Mouse (Mus musculus) kidney, embryonic 16.5 days (tissue): ENCODE measurements around the gene Ambp. TPM values are rescaled to one million over a fixed set of nuclear protein-coding genes. Genes with fewer than 3 reads are reported as not detected.
A peak's percentile ranks its signal among the peaks of the same experiment; 100 is the strongest.

Experiments
- ATAC-seq: fragments of 200-750 bp; cut with Nextera tagmentation; 2 replicates; pipeline ENCODE4 v1.8.0; 2017; ENCODE audit warnings: moderate TSS enrichment; ENCODE audit not compliant: low FRiP score, low TSS enrichment
- H3K27ac ChIP-seq: fragments of 300-500 bp; sonication (generic); 2 replicates; pipeline ENCODE4 v1.5.1; 2014; ENCODE audit warnings: low read length
- H3K27me3 ChIP-seq: fragments of 300-500 bp; sonication (generic); 2 replicates; pipeline ENCODE4 v1.6.1; 2014; ENCODE audit warnings: low read length, control low read depth, mixed read lengths; ENCODE audit not compliant: insufficient read depth
- H3K36me3 ChIP-seq: fragments of 300-500 bp; sonication (generic); 2 replicates; pipeline ENCODE4 v1.6.1; 2014; ENCODE audit warnings: low read length, control low read depth, mixed read lengths; ENCODE audit not compliant: insufficient read depth
- H3K4me1 ChIP-seq: fragments of 300-500 bp; sonication (generic); 2 replicates; pipeline ENCODE4 v1.6.1; 2014; ENCODE audit warnings: low read length, control low read depth, mixed read lengths; ENCODE audit not compliant: insufficient read depth
- H3K4me2 ChIP-seq: fragments of 300-500 bp; sonication (generic); replicated peaks from 2 replicates; pipeline ENCODE4 v1.6.1; 2014; ENCODE audit warnings: low read depth, low read length
- H3K4me3 ChIP-seq: fragments of 300-500 bp; sonication (generic); 2 replicates; pipeline ENCODE4 v1.5.1; 2014; ENCODE audit warnings: mild to moderate bottlenecking, low read length
- H3K9ac ChIP-seq: fragments of 300-500 bp; sonication (generic); replicated peaks from 2 replicates; pipeline ENCODE4 v1.6.1; 2014; ENCODE audit warnings: low read length
- H3K9me3 ChIP-seq: fragments of 300-500 bp; sonication (generic); 2 replicates; pipeline ENCODE4 v1.6.1; 2016; ENCODE audit warnings: low read length, control low read depth
- WGBS: fragments of 180-500 bp; shearing (Covaris S2); extraction: QIAGEN DNeasy Blood & Tissue Kit; methylation state at CpG from one replicate; pipeline ENCODE4 v1.1.7; 2014; 5-methylcytosine and 5-hydroxymethylcytosine counted together
- polyA plus RNA-seq: library from polyadenylated mRNA; unstranded; fragments of >200 nt; fragmentation: Nextera tagmentation; extraction: Ambion mirVana; gene quantifications from 2 replicates; pipeline ENCODE4 v1.2.1, GENCODE M21; 2015

Gene Ambp
- polyA plus RNA-seq, result 5.9 and 8.3 TPM in 2 replicates

DNA sequence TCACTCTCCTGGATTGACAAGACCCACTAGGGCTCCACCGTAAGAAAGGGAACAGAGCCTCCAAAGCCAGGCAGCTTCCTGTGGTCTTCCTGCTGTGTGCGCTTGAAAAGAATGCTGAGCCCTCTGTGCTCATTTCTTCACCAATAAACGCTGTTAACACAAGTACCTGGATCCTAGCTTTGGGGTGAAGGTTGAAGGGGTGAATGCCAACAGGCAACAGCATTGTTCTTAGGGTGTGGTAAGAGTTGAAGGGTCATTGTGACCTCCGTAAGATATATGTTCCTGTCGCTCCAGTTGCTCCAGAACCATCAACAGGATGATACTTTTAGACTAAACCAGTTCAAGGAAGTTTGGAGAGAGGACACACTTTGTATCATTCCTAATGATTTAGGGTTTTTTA, at the start of gene Ambp:
Gene Ambp, minus strand, starts transcription at position 101 of the 400 bp plus-strand sequence.
- no peaks in the 10 kb centered on the region for H3K27me3 ChIP-seq
- no peak within 1 kb of the TSS for H3K4me3 ChIP-seq
- no peak for ATAC-seq
- 70% methylated on average over 5 of the region's 5 CpGs for WGBS
- peaks cover 9% of the 10 kb centered on the region; the same call in 1 of the 2 replicates for H3K4me1 ChIP-seq
- H3K4me2 ChIP-seq, result no peak within 1 kb of the TSS
- H3K27ac ChIP-seq, result no peak within 1 kb of the TSS
- H3K9me3 ChIP-seq, result no peaks in the 10 kb centered on the region
- no peaks in the 10 kb centered on the region for H3K36me3 ChIP-seq
- H3K9ac ChIP-seq, result no peak within 1 kb of the TSS

DNA sequence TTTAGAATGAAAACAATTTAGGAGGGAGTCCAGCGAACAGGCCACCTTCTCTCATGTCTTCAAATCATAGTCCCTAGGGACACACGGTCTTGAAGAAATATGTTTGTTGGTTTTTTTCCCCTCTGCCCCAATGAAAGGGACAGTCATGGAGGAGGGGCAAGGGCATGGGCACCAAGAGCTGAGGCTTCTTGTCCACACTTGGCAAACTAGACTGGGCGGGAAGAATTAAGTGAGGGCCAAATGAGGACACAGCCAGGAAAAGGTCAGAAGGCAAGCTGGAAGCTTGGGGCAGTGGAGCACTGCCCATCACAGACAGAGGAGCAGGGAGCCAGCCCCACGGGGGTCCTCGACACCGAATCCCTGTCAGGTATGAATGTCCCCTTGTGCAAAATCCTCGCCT, 49.3 kb upstream of the Ambp start:
- Histone ChIP-seq H3K27me3 (no peaks in the 10 kb centered on the region), H3K9ac (no peak overlapping the region), H3K4me2 (no peak overlapping the region), H3K9me3 (no peaks in the 10 kb centered on the region), H3K36me3 (no peaks in the 10 kb centered on the region), H3K4me1 (no peaks in the 10 kb centered on the region), H3K27ac (no peak overlapping the region), H3K4me3 (no peak overlapping the region)
- no peak for ATAC-seq
- 84% methylated on average over 7 of the region's 7 CpGs for WGBS

DNA sequence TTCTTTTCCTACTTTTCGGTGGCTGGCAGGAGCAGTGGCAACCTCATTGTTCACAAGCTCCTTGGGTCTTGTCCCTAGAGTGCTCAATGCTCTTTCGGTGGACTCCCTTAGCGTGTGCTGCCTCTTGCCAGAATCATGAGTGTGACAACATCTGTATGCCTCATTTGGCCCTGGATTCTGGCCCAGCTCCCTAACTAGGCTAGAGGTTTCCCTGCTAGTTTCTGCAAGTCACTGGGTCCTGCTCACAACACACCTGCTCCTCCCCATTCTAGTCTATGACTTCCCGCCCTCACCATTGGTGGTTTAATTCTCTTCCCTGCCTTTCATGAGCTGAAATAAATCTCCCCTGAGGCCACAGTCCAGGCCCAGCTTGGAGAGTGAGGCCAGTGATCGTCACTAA, 44.8 kb upstream of the Ambp start:
- Histone ChIP-seq H3K9me3 (no peaks in the 10 kb centered on the region), H3K9ac (no peak overlapping the region), H3K4me3 (no peak overlapping the region), H3K27ac (no peak overlapping the region), H3K36me3 (no peaks in the 10 kb centered on the region), H3K4me2 (no peak overlapping the region), H3K4me1 (no peaks in the 10 kb centered on the region), H3K27me3 (no peaks in the 10 kb centered on the region)
- WGBS, result 83% methylated on average over 5 of the region's 5 CpGs
- no peak for ATAC-seq

DNA sequence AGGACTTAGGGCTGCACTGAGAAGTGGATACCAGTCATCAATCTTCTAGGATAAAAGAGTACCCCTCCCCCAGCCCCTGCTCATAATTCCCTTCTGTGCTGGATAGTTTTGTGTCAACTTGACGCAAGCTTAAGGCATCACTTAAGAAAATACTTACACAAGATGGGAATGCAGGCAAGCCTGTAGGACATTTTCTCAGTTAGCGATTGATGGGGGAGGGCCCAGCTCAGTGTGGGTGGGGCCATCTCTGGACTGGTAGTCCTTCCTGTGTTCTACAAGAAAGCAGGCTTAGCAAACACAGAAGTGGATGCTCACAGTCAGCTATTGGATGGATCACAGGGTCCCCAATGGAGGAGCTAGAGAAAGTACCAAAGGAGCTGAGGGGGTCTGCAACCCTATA, 39.8 kb upstream of the Ambp start:
- H3K9ac ChIP-seq, result no peak overlapping the region
- WGBS, result 84% methylated on average over 2 of the region's 2 CpGs
- no peaks in the 10 kb centered on the region for H3K27me3 ChIP-seq
- no peaks in the 10 kb centered on the region for H3K9me3 ChIP-seq
- H3K4me2 ChIP-seq, result no peak overlapping the region
- no peak overlapping the region for H3K27ac ChIP-seq
- H3K36me3 ChIP-seq, result no peaks in the 10 kb centered on the region
- H3K4me3 ChIP-seq, result no peak overlapping the region
- ATAC-seq, result no peak
- peaks cover 4% of the 10 kb centered on the region; the same call in 1 of the 2 replicates for H3K4me1 ChIP-seq

DNA sequence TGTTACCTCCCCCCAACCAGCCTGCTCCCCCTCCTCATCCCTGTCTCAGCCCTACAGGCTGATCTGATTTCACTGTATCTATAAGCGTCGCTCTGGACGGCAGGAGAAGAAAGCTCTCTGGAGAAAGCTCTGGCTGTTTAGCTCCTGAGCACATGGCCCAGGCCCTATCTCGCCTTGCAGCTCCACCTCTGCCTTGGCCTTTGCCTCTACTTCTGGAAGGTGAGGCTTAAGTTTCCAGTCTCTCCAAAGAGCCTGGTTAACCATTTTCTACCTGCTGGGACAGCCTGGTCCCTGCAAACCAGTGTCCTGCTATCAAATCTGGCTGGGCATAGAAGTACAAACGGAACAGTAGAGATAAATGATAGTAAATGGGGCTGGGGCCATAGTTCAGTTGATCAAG, 37.0 kb upstream of the Ambp start:
- no peak overlapping the region for H3K4me3 ChIP-seq
- no peaks in the 10 kb centered on the region for H3K36me3 ChIP-seq
- no peak overlapping the region for H3K27ac ChIP-seq
- no peak overlapping the region for H3K4me2 ChIP-seq
- no peaks in the 10 kb centered on the region for H3K27me3 ChIP-seq
- H3K9me3 ChIP-seq, result no peaks in the 10 kb centered on the region
- WGBS, result 21% methylated on average over 5 of the region's 5 CpGs
- H3K9ac ChIP-seq, result no peak overlapping the region
- H3K4me1 ChIP-seq, result peaks cover 4% of the 10 kb centered on the region; the same call in 1 of the 2 replicates
- ATAC-seq, result 0 out of 2 replicates have a peak, but pooled peaks have one; percentile 7

DNA sequence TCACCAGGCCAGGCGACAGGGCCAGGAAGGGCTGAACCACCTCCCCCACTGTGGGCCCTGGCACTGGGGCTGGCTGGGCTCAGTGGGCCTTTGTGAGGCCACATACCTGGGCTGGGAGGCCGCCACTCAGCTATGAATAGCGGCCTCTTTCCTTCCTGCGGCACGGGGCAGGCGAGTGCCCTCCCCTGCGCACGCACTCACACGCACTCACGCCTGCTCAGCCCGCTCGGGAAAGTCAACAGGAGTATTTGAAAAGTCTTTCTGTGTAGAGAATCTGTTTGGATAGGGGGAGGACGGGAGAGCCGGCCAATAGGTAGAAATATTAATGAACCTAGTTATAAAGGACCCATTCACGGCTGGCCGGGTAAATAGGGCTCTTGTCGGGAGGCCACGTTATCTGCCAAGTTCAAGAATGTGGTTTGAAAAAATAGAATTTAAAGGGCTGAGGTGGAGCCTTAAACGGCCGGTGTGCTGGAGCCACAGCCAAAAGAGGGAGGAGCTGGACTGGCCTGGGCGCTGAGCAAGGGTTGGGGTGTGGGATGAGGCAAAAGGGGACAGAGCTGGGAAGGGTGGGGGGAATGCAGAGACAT, 31.8 kb upstream of the Ambp start:
- ATAC-seq, result peak; percentile 72; the same call in 1 of the 2 replicates
- no peaks in the 10 kb centered on the region for H3K9me3 ChIP-seq
- no peaks in the 10 kb centered on the region for H3K36me3 ChIP-seq
- H3K27me3 ChIP-seq, result no peaks in the 10 kb centered on the region
- H3K9ac ChIP-seq, result no peak overlapping the region
- no peak overlapping the region for H3K27ac ChIP-seq
- 40% methylated on average over 21 of the region's 21 CpGs for WGBS
- no peak overlapping the region for H3K4me3 ChIP-seq
- H3K4me1 ChIP-seq, result peaks cover 2% of the 10 kb centered on the region; the same call in 1 of the 2 replicates
- no peak overlapping the region for H3K4me2 ChIP-seq

DNA sequence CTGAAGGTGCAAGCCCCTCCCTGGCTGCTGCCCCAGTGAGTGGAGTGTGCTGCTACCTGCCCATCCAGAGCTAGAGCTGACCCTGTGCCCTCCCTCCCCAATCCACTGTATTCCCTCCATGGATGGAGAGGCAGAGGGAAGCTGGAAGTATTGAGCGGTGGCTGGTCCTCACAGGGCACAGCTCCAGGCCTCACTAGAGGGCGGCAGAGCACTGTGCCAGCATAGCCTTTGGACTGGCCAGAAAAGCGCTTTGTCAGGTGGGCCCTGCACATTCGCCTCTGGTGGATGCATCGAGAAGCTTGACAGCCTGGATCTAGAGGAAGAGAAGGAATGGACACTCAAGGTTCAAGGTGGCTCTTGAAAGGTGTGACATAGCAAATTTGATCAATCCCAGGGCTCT, 27.0 kb upstream of the Ambp start:
- no peak overlapping the region for H3K4me3 ChIP-seq
- WGBS, result 13% methylated on average over 5 of the region's 5 CpGs
- no peak overlapping the region for H3K4me2 ChIP-seq
- H3K36me3 ChIP-seq, result no peaks in the 10 kb centered on the region
- H3K9me3 ChIP-seq, result no peaks in the 10 kb centered on the region
- no peaks in the 10 kb centered on the region for H3K4me1 ChIP-seq
- H3K27me3 ChIP-seq, result no peaks in the 10 kb centered on the region
- H3K9ac ChIP-seq, result no peak overlapping the region
- H3K27ac ChIP-seq, result no peak overlapping the region
- peak; percentile 88 for ATAC-seq

DNA sequence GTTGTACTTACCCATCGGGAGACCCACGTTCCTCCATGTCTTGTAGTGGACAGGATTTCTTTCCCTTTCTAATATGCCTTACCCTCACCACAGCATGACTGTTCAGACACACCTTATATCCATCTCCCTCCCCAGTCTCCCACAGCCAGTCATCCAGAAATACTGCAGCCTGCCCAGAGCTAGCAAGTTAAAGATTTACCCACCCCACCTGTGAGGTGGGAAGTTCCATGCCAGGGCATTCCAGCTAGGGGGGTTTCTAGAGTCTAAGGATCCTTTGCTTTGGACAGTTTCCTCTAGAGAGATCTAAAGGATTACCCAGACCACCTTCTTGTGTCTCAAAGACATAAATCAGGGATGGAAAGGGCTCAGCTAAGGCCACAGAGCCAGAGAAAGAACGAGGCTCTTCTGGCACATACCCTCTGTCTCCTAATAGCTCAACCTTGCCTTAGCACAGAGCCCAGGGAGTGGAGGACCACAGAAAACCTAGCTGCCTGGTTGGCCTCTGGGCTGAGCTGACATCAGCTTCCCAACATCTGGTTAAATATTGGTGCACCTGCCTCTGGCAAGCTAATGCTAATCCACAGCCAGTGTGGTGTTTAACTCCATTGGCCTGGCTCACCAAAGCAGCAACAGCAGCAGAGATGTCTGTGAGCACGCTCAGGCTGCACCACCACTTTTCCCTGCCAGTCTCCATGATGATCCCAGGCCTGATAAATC, 17.5 kb upstream of the Ambp start, which contains the start of gene Kif12:
Gene Kif12, minus strand, starts transcription at position 163 of the 717 bp plus-strand sequence.
- Histone ChIP-seq H3K9ac (peak within 1 kb of the TSS; percentile 50), H3K9me3 (no peaks in the 10 kb centered on the region; the same call in 1 of the 2 replicates)
- peak; percentile 97 for ATAC-seq

DNA sequence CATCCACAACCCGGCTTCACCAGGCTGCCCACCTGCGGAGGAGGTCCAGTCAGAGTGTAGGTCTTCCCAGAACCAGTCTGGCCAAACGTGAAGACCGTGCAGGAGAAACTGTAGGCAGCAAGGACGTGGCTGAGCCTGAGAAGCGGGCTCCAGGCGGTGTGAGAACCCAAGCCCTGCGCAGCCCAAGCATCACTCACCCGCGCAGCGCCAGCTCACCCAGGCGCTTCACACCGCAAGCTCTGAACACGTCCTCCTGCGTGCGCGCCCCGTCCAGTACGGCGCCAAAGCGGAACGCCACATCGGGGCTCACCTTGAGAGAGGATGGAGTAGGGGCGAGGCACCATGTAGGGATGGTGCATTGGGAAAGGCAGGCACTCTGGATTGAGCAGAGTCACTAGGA, 16.5 kb upstream of the Ambp start:
- no peak for ATAC-seq
- 42% methylated on average over 24 of the region's 24 CpGs for WGBS
- peak overlapping the region; percentile 52 for H3K4me2 ChIP-seq
- H3K9ac ChIP-seq, result peak overlapping the region; percentile 50
- peaks cover 10% of the 10 kb centered on the region for H3K36me3 ChIP-seq
- peak overlapping the region; percentile 96 for H3K27ac ChIP-seq
- no peaks in the 10 kb centered on the region for H3K27me3 ChIP-seq
- peak overlapping the region; percentile 52 for H3K4me3 ChIP-seq
- H3K9me3 ChIP-seq, result no peaks in the 10 kb centered on the region; the same call in 1 of the 2 replicates
- H3K4me1 ChIP-seq, result peaks cover 5% of the 10 kb centered on the region; the same call in 1 of the 2 replicates

More for the DNA sequence above, 17.5 kb upstream of the Ambp start, which contains the start of gene Kif12:
- H3K4me2 ChIP-seq, result peak within 1 kb of the TSS; percentile 52
- 45% methylated on average over 4 of the region's 4 CpGs for WGBS
- peaks cover 10% of the 10 kb centered on the region for H3K36me3 ChIP-seq
- no peaks in the 10 kb centered on the region; the same call in 1 of the 2 replicates for H3K4me1 ChIP-seq
- peak within 1 kb of the TSS; percentile 96 for H3K27ac ChIP-seq
- H3K27me3 ChIP-seq, result no peaks in the 10 kb centered on the region
- H3K4me3 ChIP-seq, result peak within 1 kb of the TSS; percentile 52

DNA sequence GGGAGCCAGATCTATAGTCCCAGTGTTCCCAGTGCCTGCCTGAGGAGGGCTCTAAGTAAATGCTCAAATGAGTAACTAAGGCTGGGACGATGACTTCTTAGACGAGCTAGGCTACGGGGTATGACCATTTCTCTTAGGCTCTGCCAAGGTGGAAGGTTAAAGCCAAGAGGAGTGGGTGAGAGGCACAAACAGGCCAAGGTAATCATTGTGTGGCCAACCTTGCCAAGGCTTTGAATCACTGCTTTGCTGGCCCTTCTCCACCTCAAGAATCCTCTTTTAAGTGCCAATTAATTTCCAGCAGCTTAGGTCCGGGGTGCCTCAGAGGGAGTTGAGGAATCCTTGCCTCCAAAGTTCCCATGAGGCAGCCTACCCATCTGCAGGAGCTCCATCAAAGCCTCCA, 15.5 kb upstream of the Ambp start:
- 76% methylated on average over 4 of the region's 4 CpGs for WGBS
- Histone ChIP-seq H3K27ac (0 out of 2 replicates have a peak overlapping the region, but pooled peaks have one; percentile 96), H3K9me3 (no peaks in the 10 kb centered on the region; the same call in 1 of the 2 replicates), H3K36me3 (peaks cover 10% of the 10 kb centered on the region), H3K27me3 (no peaks in the 10 kb centered on the region), H3K9ac (peak overlapping the region; percentile 50), H3K4me2 (peak overlapping the region; percentile 52), H3K4me3 (peak overlapping the region; percentile 52), H3K4me1 (peaks cover 7% of the 10 kb centered on the region; the same call in 1 of the 2 replicates)
- no peak for ATAC-seq
